Mouse (Mus musculus): ENCODE results near the gene Slc7a12.

Slc7a12 gene

GRCm38 (mm10) chr3:14480397-14480796 lies at the start of gene Slc7a12:
Gene Slc7a12, plus strand, starts transcription at chr3:14480697.
- CTCF ChIA-PET, result no interaction called here

- CTCF ChIA-PET, result no interaction called here
Observed at GRCm38 (mm10) chr3:14432381-14432780, 48.1 kb upstream of the Slc7a12 start.

GRCm38 (mm10) chr3:14446015-14446414 lies 34.5 kb upstream of the Slc7a12 start:
- CTCF ChIA-PET, result no interaction called here

GRCm38 (mm10) chr3:14446691-14447090 lies 33.8 kb upstream of the Slc7a12 start:
- CTCF ChIA-PET, result no interaction called here

All from spleen, embryonic (tissue).